Mouse (Mus musculus) cortical plate, adult 2 months (tissue): ENCODE results near the gene Pinlyp. TPM values are rescaled to one million over a fixed set of nuclear protein-coding genes. Genes with fewer than 3 reads are reported as not detected.

ENCODE experiments used
- H3K27ac ChIP-seq: fragments of 200-500 bp; 2 replicates; pipeline ENCODE4 v1.5.1; 2012; ENCODE audit warnings: low read length, control low read depth, inconsistent platforms; ENCODE audit not compliant: insufficient read depth
- H3K4me1 ChIP-seq: fragments of 200-500 bp; 2 replicates; pipeline ENCODE4 v1.6.1; 2011; ENCODE audit warnings: low read length; ENCODE audit not compliant: control insufficient read depth, insufficient read depth
- H3K4me3 ChIP-seq: fragments of 200-500 bp; 2 replicates; pipeline ENCODE4 v1.5.1; 2011; ENCODE audit warnings: mild to moderate bottlenecking, low read length, control low read depth; ENCODE audit not compliant: insufficient read depth
- CTCF ChIP-seq: fragments of 200-500 bp; IDR thresholded peaks from 2 replicates; pipeline ENCODE4 v1.5.1; 2011; ENCODE audit warnings: mild to moderate bottlenecking, control low read depth, low read length; ENCODE audit not compliant: insufficient read depth; ENCODE audit errors: extremely low read depth
- POLR2A ChIP-seq: fragments of 200-500 bp; IDR thresholded peaks from 2 replicates; pipeline ENCODE4 v1.6.1; 2011; ENCODE audit warnings: mild to moderate bottlenecking, low read length, control low read depth; ENCODE audit not compliant: insufficient read depth; ENCODE audit errors: extremely low read depth
- polyA plus RNA-seq: library from polyadenylated mRNA; depleted of rRNA; stranded (reverse); fragments of >200 nt; gene quantifications from 2 replicates; pipeline ENCODE4 v1.2.3, GENCODE M21; 2012; rRNA removed

Pinlyp gene
- 0.33 TPM in 1 of 2 replicates, not detected in the other for polyA plus RNA-seq

DNA sequence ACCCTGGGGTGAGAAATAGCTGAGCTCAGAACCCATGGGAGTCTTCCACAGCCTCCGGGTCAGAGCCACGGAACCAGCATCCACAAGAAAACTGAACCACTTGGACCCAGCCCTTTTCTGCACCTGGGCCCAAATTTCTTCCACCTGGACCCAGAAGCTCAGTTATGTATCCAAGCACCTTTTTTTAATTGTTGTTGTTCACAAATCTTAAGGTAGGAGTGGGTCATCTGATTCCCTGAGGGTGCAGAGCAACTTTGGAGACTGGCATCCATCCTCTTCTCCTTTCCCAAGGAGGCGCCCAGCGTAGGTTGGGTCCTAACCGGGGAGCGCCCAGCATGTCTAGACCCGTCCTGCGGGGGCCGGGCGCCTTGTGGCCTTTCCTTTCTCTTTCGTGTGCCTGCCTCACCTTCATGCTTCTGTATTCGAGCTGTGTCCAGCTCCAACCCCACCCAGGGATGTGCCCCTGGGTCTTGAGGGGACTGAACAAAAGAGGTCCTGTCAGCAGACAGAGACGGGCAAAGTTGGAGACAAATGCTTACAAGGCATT, at the start of gene Pinlyp, which contains the start of gene Xrcc1:
TSS of gene Pinlyp (minus strand) at position 51 of the 547 bp plus-strand sequence.
TSS of gene Xrcc1 (plus strand) at position 222 of the 547 bp plus-strand sequence.
- Histone ChIP-seq H3K4me3 (peak within 1 kb of the TSS; percentile 55), H3K27ac (no peak within 1 kb of the TSS), H3K4me1 (no peaks in the 10 kb centered on the region)
- TF ChIP-seq POLR2A (no peak), CTCF (no peak)

DNA sequence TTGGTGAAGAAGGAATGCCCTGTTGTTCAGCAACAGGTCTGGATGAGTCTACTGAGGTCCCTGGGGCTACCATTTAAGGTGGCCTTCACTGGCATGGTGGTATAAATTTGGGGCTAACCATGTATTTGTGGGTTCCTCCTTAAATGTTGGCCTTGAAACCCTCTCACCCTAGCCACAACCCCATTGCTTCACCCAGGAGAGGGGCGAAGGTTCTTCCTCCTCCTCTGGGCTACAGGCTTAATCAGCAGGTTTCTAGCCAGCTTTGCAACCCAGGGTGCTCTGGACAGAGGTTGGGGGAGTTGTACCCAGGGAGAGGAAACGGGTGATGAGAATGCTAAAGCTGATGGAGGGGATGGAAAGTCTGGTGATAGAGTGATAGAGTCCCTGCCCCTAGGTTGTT, 49.5 kb upstream of the Pinlyp start:
- no peak overlapping the region for H3K27ac ChIP-seq
- TF ChIP-seq POLR2A (no peak), CTCF (no peak)
- H3K4me3 ChIP-seq, result no peak overlapping the region
- H3K4me1 ChIP-seq, result peaks cover 4% of the 10 kb centered on the region; the same call in 1 of the 2 replicates

DNA sequence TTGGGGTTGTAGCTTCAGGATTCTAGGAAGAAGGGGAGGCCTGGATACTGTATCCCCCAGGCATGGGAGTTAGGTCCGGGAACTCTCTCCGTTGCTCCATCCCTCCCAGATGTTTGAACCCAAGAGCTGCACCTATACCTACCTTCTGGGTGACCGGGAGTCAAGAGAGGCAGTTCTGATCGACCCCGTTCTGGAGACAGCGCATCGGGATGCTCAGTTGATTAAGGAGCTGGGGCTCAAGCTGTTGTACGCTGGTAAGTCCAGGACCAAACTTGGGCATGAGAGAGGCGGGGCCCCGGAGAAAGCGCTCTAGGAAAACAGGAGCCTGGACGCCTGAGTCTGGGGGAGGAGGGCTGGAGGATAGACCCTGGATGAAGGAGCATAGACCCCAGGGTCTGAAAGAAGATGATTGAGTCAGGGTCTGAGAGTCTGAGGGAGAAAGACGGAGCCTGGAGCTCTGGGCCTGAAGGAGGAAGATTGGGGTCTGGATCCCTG, 48.4 kb upstream of the Pinlyp start:
- Histone ChIP-seq H3K4me3 (peak overlapping the region; percentile 79), H3K27ac (no peak overlapping the region), H3K4me1 (peaks cover 4% of the 10 kb centered on the region; the same call in 1 of the 2 replicates)
- TF ChIP-seq POLR2A (no peak), CTCF (no peak)

DNA sequence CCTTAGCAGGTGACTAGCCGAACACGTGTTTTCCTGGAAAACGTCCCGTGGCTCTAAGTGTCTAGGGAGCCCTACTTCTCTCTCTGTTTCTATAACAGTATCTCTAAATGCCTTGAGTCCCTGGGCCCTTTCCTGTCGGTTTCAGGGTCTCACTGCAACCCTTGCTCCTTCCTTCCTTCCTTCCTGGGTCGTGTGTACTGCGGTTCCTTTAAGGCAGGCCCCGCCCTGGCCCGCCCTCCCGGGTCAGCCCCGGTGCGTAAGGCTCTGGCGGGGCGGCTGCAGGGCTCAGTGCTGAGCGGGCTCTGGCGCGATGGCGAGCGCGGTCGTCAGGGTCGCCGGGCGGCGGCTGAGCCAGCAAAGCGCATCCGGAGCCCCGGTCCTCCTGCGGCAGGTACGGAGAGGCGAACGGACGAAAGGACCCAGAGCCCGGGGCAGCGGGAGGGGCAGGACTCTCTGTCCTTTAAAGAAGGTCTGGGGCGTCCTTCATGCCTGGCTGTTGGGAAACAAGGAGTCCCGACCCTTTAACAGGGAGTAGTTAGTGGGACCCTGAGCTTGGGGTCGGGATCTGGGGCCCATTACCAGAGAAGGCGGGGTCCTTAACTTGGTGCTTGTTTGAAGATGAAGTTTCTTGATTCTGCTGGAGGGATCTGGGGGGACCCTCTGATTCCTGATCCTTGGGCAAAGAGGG, 47.8 kb upstream of the Pinlyp start:
- peaks cover 4% of the 10 kb centered on the region; the same call in 1 of the 2 replicates for H3K4me1 ChIP-seq
- no peak overlapping the region for H3K27ac ChIP-seq
- H3K4me3 ChIP-seq, result peak overlapping the region; percentile 79
- no peak for TF ChIP-seq CTCF
- TF ChIP-seq POLR2A, result no peak

DNA sequence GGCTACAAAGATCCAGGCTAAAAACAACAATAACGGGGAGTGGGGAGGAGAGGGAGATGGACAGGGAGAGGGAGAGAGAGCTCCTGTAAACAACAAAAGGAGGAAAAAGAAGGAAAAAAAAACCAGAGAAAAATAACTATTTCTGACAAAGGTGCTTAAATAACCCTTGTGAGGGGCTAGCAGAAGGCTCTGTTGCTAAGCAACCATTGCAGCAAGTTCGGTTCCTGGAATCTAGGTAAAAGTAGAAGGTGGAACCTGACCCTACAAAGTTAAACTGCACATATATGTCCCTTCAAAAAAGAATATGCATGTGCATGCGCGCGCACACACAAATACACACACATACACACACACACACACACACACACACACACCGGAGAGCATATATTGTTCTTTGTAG, 46.9 kb upstream of the Pinlyp start:
- Histone ChIP-seq H3K4me1 (peaks cover 4% of the 10 kb centered on the region; the same call in 1 of the 2 replicates), H3K4me3 (no peak overlapping the region), H3K27ac (no peak overlapping the region)
- TF ChIP-seq CTCF (no peak), POLR2A (no peak)

DNA sequence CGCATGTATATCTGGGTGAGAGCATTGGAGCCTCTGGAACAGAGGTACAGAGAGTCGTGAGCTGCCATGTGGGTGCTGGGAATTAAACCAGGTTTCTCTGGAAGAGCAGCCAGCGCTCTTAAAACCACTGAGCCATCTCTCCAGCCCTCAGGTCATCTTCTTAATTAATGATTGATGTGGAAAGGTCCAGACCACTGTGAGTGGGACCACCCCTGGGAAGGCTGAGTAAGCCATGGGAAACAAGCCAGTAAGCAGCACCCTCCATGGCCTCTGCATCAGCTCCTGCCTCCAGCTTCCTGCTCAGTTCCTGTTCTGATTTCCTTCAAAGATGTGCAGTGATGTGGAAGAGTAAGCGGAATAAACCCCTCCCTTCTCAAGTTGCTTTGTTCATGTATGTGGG, 46.2 kb upstream of the Pinlyp start:
- no peak overlapping the region for H3K4me3 ChIP-seq
- no peak overlapping the region for H3K27ac ChIP-seq
- TF ChIP-seq POLR2A (no peak), CTCF (no peak)
- H3K4me1 ChIP-seq, result peaks cover 7% of the 10 kb centered on the region

DNA sequence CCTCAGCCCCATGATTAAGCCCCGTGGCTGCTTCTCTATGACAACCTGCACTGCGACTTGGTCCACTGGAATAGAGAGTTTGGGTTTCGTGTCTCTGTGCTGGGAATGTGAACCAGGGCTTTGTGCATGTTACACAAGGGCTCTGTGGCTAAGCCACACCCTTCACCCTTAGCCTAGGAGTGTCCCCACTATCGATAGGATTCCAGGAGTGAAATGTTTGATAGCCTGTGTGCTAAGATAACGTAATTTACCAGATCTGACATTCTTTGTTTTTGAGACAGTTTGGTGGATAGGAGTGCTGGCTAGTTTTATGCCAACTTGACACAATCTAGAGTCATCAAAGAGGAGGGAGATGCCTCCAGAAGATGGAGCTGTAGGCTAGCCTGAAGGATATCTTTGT, 45.8 kb upstream of the Pinlyp start:
- H3K4me1 ChIP-seq, result peaks cover 7% of the 10 kb centered on the region
- TF ChIP-seq POLR2A (no peak), CTCF (no peak)
- H3K4me3 ChIP-seq, result no peak overlapping the region
- H3K27ac ChIP-seq, result no peak overlapping the region

DNA sequence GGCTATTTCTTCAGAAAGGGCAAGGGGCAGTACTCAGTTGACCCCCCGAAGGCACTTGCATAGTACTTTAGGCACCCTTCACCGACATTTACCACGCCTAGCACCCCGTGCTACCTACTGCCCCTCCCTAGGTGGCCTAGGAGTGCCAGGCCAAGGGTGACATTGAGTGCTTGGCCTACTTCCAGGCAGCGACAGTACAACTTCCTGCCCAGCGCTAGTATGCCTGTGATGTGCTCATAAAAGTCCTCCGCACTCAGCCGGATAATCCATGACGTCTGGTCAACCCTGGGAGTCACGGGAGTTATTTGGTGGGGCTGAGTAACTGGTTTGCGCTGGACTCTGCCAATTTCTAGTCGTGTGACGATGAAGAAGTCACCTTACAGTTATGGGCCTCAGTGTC, 42.4 kb upstream of the Pinlyp start:
- TF ChIP-seq POLR2A (no peak), CTCF (no peak)
- Histone ChIP-seq H3K27ac (no peak overlapping the region), H3K4me3 (no peak overlapping the region), H3K4me1 (peaks cover 8% of the 10 kb centered on the region)

DNA sequence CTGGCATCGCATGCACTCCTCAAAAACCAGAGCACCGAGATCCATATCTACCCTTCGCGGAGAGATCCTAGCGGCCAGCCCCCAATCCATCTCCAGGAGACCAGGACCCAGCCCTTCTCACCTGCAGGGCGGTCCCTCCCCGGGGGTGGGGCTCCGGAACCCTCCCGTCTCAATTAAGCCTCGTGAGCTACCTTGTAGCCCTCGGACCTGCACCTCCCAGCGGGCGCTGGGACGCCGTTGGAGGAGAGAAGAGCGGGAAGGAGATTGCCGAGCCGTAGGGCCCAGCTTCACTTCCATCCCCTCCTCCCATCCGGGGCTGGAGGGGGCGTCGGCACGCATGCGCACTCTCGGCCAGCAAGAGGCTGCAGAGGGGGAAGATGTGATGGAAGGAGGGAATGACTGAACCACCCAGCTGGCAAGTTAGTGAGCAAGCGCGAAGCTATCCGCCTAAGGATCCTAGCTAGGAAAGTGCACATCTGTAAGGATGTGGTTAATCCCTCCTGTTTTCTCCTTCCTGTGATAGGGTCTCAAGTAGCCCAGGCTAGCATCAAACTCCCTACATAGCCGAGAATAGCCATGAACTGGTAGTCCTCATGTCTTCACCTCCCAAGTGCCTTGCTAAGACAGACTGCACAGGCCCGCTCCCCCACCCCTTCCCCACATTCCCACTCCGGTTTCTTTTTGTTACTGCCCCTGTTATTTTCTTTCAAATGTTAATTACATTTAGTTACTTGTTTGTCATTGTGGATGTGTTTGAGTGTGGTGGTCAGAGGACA, 41.6 kb upstream of the Pinlyp start, which contains the start of the genes Ethe1 and Zfp575:
TSS of gene Ethe1 (plus strand) at position 214 of the 776 bp plus-strand sequence.
TSS of gene Zfp575 (minus strand) at position 312 of the 776 bp plus-strand sequence.
- Histone ChIP-seq H3K4me3 (peak within 1 kb of the TSS; percentile 58), H3K27ac (0 out of 2 replicates have a peak within 1 kb of the TSS, but pooled peaks have one; percentile 34), H3K4me1 (peaks cover 5% of the 10 kb centered on the region)
- TF ChIP-seq POLR2A (peak; percentile 96), CTCF (no peak)

DNA sequence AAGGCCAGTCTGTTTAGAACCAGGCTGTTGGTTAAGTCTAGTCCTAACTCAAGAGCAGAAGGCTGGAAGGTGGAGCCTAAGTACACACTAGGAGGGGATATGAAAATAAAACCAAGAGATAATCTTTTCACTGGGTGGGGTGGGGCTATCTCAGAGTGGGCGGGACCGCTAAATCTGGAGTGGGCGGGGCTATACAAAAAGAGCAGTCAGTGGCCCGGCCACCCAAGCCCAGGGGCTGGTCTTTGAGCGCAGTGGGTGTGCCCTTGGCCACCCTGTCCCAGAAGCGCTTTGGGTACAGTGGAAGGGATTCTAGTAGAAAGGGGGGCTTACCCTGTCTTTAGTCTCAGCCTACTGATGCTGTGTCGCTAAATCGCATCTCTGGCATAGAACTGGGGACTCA, 40.9 kb upstream of the Pinlyp start:
- H3K4me1 ChIP-seq, result peaks cover 4% of the 10 kb centered on the region
- peak overlapping the region; percentile 58 for H3K4me3 ChIP-seq
- no peak overlapping the region for H3K27ac ChIP-seq
- no peak for TF ChIP-seq CTCF
- no peak for TF ChIP-seq POLR2A
